Mouse (Mus musculus): ENCODE data around the gene Ccdc155. TPM values are rescaled to one million over a fixed set of nuclear protein-coding genes. Genes with fewer than 3 reads are reported as not detected.
A peak's percentile ranks its signal among the peaks of the same experiment; 100 is the strongest.

Ccdc155 gene
- total RNA-seq (2021), result 1 to 10 TPM; 2.4 to 2.9 TPM

GRCm38 (mm10) chr7:45204380-45205143 is at the start of gene Ccdc155:
Gene Ccdc155 (minus strand): TSS chr7:45204892.
- peak; percentile 73 to 79 for DNase-seq (ENCODE audit: extremely low spot score in 1 of 2, low spot score in 1 of 2)

GRCm38 (mm10) chr7:45253806-45254205 is 49.1 kb upstream of the Ccdc155 start:
- no peak for DNase-seq (ENCODE audit: extremely low spot score in 1 of 2, low spot score in 1 of 2)

GRCm38 (mm10) chr7:45247666-45248065 is 43.0 kb upstream of the Ccdc155 start:
- DNase-seq (ENCODE audit: extremely low spot score in 1 of 2, low spot score in 1 of 2), result no peak

- no peak for DNase-seq (ENCODE audit: extremely low spot score in 1 of 2, low spot score in 1 of 2)
Observed at GRCm38 (mm10) chr7:45241389-45241749, 36.7 kb upstream of the Ccdc155 start.

GRCm38 (mm10) chr7:45240633-45241388 is 36.1 kb upstream of the Ccdc155 start, which contains the start of gene Slc6a16:
Gene Slc6a16 (plus strand): TSS chr7:45241085.
- peak in 1 of 2 experiments; percentile 35 for DNase-seq (ENCODE audit: extremely low spot score in 1 of 2, low spot score in 1 of 2)

- no peak for DNase-seq (ENCODE audit: extremely low spot score in 1 of 2, low spot score in 1 of 2)
Observed at GRCm38 (mm10) chr7:45240109-45240508, 35.4 kb upstream of the Ccdc155 start.

GRCm38 (mm10) chr7:45238723-45239496 is 34.2 kb upstream of the Ccdc155 start, which contains the start of gene Cd37:
Gene Cd37 (minus strand): TSS chr7:45239115.
- no peak for DNase-seq (ENCODE audit: extremely low spot score in 1 of 2, low spot score in 1 of 2)

- no peak for DNase-seq (ENCODE audit: extremely low spot score in 1 of 2, low spot score in 1 of 2)
Observed at GRCm38 (mm10) chr7:45237747-45238699, 33.3 kb upstream of the Ccdc155 start.

GRCm38 (mm10) chr7:45235656-45236180 is 31.0 kb upstream of the Ccdc155 start:
- DNase-seq (ENCODE audit: extremely low spot score in 1 of 2, low spot score in 1 of 2), result no peak

- no peak for DNase-seq (ENCODE audit: extremely low spot score in 1 of 2, low spot score in 1 of 2)
Observed at GRCm38 (mm10) chr7:45234922-45235571, 30.4 kb upstream of the Ccdc155 start.

GRCm38 (mm10) chr7:45234333-45234841 is 29.7 kb upstream of the Ccdc155 start:
- DNase-seq (ENCODE audit: extremely low spot score in 1 of 2, low spot score in 1 of 2), result peak in 1 of 2 experiments; percentile 17

- peak; percentile 44 to 47 for DNase-seq (ENCODE audit: extremely low spot score in 1 of 2, low spot score in 1 of 2)
Observed at GRCm38 (mm10) chr7:45233580-45234332, 29.1 kb upstream of the Ccdc155 start.

GRCm38 (mm10) chr7:45232716-45233465 is 28.2 kb upstream of the Ccdc155 start:
- DNase-seq (ENCODE audit: extremely low spot score in 1 of 2, low spot score in 1 of 2), result peak in 1 of 2 experiments; percentile 23

GRCm38 (mm10) chr7:45231941-45232340 is 27.2 kb upstream of the Ccdc155 start:
- no peak for DNase-seq (ENCODE audit: extremely low spot score in 1 of 2, low spot score in 1 of 2)

- DNase-seq (ENCODE audit: extremely low spot score in 1 of 2, low spot score in 1 of 2), result no peak
Observed at GRCm38 (mm10) chr7:45231192-45231591, 26.5 kb upstream of the Ccdc155 start.

- no peak for DNase-seq (ENCODE audit: extremely low spot score in 1 of 2, low spot score in 1 of 2)
Observed at GRCm38 (mm10) chr7:45229459-45230203, 24.9 kb upstream of the Ccdc155 start.
